Mouse (Mus musculus) heart, postnatal 0 days (tissue): Measurements from ENCODE around the gene Stoml1. TPM values are rescaled to one million over a fixed set of nuclear protein-coding genes. Genes with fewer than 3 reads are reported as not detected.

Experiments
- ATAC-seq: fragments of 200-750 bp; cut with Nextera tagmentation; 2 replicates; pipeline ENCODE4 v1.8.0; 2017; ENCODE audit warnings: low read depth, moderate number of reproducible peaks, moderate library complexity; ENCODE audit not compliant: insufficient read depth
- DNase-seq: peaks from one replicate; pipeline ENCODE4 v3.0.0-alpha.2; 2016; ENCODE audit warnings: low spot score
- H3K27ac ChIP-seq: fragments of 300-500 bp; sonication (generic); 2 replicates; pipeline ENCODE4 v1.5.1; 2014; ENCODE audit warnings: low read depth, mild to moderate bottlenecking
- H3K27me3 ChIP-seq: fragments of 300-500 bp; sonication (generic); 2 replicates; pipeline ENCODE4 v1.6.1; 2014; ENCODE audit warnings: low read length, mixed read lengths; ENCODE audit not compliant: control insufficient read depth, insufficient read depth
- H3K36me3 ChIP-seq: fragments of 300-500 bp; sonication (generic); replicated peaks from 2 replicates; pipeline ENCODE4 v1.6.1; 2014; ENCODE audit warnings: low read length, mixed read lengths; ENCODE audit not compliant: control insufficient read depth, insufficient read depth
- H3K4me1 ChIP-seq: fragments of 300-500 bp; sonication (generic); 2 replicates; pipeline ENCODE4 v1.6.1; 2014; ENCODE audit warnings: antibody characterized with exemption; ENCODE audit not compliant: control insufficient read depth, insufficient read depth
- H3K4me2 ChIP-seq: fragments of 300-500 bp; sonication (generic); 2 replicates; pipeline ENCODE4 v1.6.1; 2014; ENCODE audit warnings: low read depth, mild to moderate bottlenecking, low read length, moderate library complexity
- H3K4me3 ChIP-seq: fragments of 300-500 bp; sonication (generic); 2 replicates; pipeline ENCODE4 v1.5.1; 2014; ENCODE audit warnings: low read depth, low read length
- H3K9ac ChIP-seq: fragments of 300-500 bp; sonication (generic); replicated peaks from 2 replicates; pipeline ENCODE4 v1.6.1; 2014; ENCODE audit warnings: low read depth, low read length, mixed read lengths
- H3K9me3 ChIP-seq: fragments of 300-500 bp; sonication (generic); replicated peaks from 2 replicates; pipeline ENCODE4 v1.6.1; 2016; ENCODE audit warnings: low read length; ENCODE audit not compliant: control insufficient read depth
- CTCF ChIP-seq: IDR thresholded peaks from 2 replicates; pipeline ENCODE4 v1.5.1; 2016; ENCODE audit warnings: antibody characterized with exemption, control low read depth, low read depth
- EP300 ChIP-seq: IDR thresholded peaks from 2 replicates; pipeline ENCODE4 v1.6.1; 2016; ENCODE audit warnings: antibody characterized with exemption, low read depth
- WGBS: fragments of 180-500 bp; shearing (Covaris S2); extraction: QIAGEN DNeasy Blood & Tissue Kit; methylation state at CpG from one replicate; pipeline ENCODE4 v1.1.7; 2014; 5-methylcytosine and 5-hydroxymethylcytosine counted together
- polyA plus RNA-seq: library from polyadenylated mRNA; unstranded; fragments of >200 nt; fragmentation: Nextera tagmentation; extraction: Ambion mirVana; gene quantifications from 2 replicates; pipeline ENCODE4 v1.2.1, GENCODE M21; 2015
- total RNA-seq: library from RNA; depleted of rRNA; stranded (reverse); fragments of >200 nt; gene quantifications from 2 replicates; pipeline ENCODE4 v1.2.3, GENCODE M21; 2014; ENCODE audit warnings: low replicate concordance

Gene Stoml1
- total and polyA plus RNA-seq, 2 experiments from 2014 or later: 16.4 to 21.7 TPM

- no peak for TF ChIP-seq EP300
- TF ChIP-seq CTCF: no peak
- Histone ChIP-seq H3K27me3 (no peaks in the 10 kb centered on the region), H3K4me2 (no peak overlapping the region), H3K4me1 (no peaks in the 10 kb centered on the region; the same call in 1 of the 2 replicates), H3K9me3 (no peaks in the 10 kb centered on the region), H3K4me3 (no peak overlapping the region), H3K27ac (no peak overlapping the region), H3K36me3 (peaks cover 37% of the 10 kb centered on the region), H3K9ac (no peak overlapping the region)
- WGBS: 87% methylated on average over 10 of the region's 10 CpGs
- no peak for ATAC-seq
- no peak for DNase-seq
These were observed 3.0 kb downstream of the Stoml1 start for GRCm38 (mm10) chr9:58255704-58256685.

DNA sequence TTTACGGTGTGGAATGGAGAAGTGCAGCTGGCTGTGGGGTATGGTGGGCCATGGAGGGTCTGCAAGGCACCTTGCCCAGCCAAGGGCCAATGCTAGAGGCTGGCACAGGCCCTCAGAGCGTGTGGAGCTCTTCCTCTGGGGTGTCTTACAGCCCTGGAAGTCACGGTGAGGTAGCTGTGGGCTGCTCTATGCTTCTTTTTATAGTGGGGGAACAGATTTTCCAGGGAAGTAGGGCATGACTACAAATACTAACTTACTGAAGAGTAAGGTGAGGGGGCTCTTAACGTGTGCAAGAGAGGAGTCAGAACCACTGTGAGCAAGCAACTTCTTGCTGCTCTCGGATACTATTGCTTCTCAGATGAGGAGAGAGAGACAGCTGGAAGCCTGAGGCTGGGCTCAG is 9.5 kb downstream of the Stoml1 start:
- Histone ChIP-seq H3K4me2 (no peak overlapping the region), H3K27me3 (no peaks in the 10 kb centered on the region), H3K9ac (no peak overlapping the region), H3K4me3 (no peak overlapping the region), H3K36me3 (peaks cover 37% of the 10 kb centered on the region), H3K9me3 (no peaks in the 10 kb centered on the region), H3K4me1 (no peaks in the 10 kb centered on the region), H3K27ac (no peak overlapping the region)
- no peak for DNase-seq
- 92% methylated on average over 5 of the region's 5 CpGs for WGBS
- TF ChIP-seq CTCF (no peak), EP300 (no peak)
- no peak for ATAC-seq

DNA sequence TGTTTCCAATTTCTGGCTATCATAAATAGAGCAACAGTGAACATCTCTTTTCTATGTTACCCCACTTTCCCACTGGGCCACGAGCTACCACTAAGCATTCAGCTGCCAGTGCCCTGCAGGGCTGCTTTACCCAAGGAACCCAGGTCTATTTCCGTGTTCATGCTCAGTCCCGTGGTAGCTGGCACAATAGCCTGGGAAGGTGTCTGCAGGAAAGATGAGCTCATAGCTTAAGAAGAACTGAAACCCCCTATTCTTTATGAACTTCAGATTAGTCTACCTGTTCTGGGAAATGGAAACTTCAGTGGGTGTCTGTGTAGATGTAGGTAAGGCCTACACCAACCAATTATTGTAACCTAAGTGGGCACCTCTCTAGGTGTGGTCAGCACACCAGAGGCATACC is 12.4 kb downstream of the Stoml1 start:
- Histone ChIP-seq H3K27ac (no peak overlapping the region), H3K4me1 (no peaks in the 10 kb centered on the region), H3K9ac (no peak overlapping the region), H3K27me3 (no peaks in the 10 kb centered on the region), H3K36me3 (peaks cover 21% of the 10 kb centered on the region), H3K4me2 (no peak overlapping the region), H3K9me3 (no peaks in the 10 kb centered on the region), H3K4me3 (no peak overlapping the region)
- ATAC-seq (no peak), DNase-seq (peak; percentile 2)
- WGBS: 60% methylated on average over 3 of the region's 3 CpGs
- TF ChIP-seq CTCF (no peak), EP300 (no peak)

GRCm38 (mm10) chr9:58266571-58267011 is 13.6 kb downstream of the Stoml1 start:
- no peak for ATAC-seq
- WGBS: 17% methylated on average over 4 of the region's 4 CpGs
- peaks cover 11% of the 10 kb centered on the region for H3K36me3 ChIP-seq
- no peaks in the 10 kb centered on the region for H3K27me3 ChIP-seq
- no peak for TF ChIP-seq CTCF
- no peak for TF ChIP-seq EP300
- peak; percentile 46 for DNase-seq
- peak overlapping the region; percentile 66 for H3K27ac ChIP-seq
- H3K9me3 ChIP-seq: no peaks in the 10 kb centered on the region
- no peak overlapping the region for H3K9ac ChIP-seq
- H3K4me2 ChIP-seq: no peak overlapping the region
- H3K4me3 ChIP-seq: no peak overlapping the region
- no peaks in the 10 kb centered on the region for H3K4me1 ChIP-seq

DNA sequence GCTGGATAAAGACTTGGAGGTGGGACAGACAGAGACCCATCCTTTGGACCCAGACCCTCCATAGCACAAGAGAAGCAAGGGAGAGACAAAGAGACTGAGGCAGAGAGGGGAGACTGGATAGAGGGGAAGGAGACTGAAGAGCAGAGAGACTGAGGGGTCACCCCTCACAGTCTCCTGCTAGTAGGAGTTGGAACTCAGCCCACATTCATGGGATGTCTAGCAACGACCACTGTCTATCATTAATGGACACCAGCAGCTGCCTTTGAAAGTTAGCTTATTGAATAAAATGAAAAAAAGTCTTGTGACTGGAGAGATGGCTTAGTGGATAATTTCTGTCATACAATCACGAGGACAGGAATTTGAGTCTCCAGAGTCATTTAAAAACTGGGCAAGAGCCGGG is 14.1 kb downstream of the Stoml1 start:
- peaks cover 6% of the 10 kb centered on the region for H3K36me3 ChIP-seq
- TF ChIP-seq CTCF (no peak), EP300 (no peak)
- H3K9ac ChIP-seq: no peak overlapping the region
- WGBS: 48% methylated on average over 3 of the region's 3 CpGs
- H3K27me3 ChIP-seq: no peaks in the 10 kb centered on the region
- no peak overlapping the region for H3K4me3 ChIP-seq
- H3K4me1 ChIP-seq: no peaks in the 10 kb centered on the region
- DNase-seq (peak; percentile 6), ATAC-seq (no peak)
- H3K9me3 ChIP-seq: no peaks in the 10 kb centered on the region
- no peak overlapping the region for H3K4me2 ChIP-seq
- H3K27ac ChIP-seq: peak overlapping the region; percentile 66
